Mouse (Mus musculus) cerebellum, postnatal 25 days (tissue): Measurements from ENCODE around the gene Smyd3.

Experiments
- DNase-seq, 2 experiments: peaks; one replicate each; pipeline ENCODE4 v3.0.0; 2021; ENCODE audit warnings: mixed read lengths in 2 of 2

The Smyd3 gene

GRCm38 (mm10) chr1:179516941-179517712, 714 bp downstream of the Smyd3 start:
- peak; percentile 19 to 30 for DNase-seq

- no peak for DNase-seq
Measured at GRCm38 (mm10) chr1:179511895-179512294, 5.9 kb downstream of the Smyd3 start.

- no peak for DNase-seq
Measured at GRCm38 (mm10) chr1:179510546-179511340, 7.1 kb downstream of the Smyd3 start.

GRCm38 (mm10) chr1:179506530-179507315, 11.1 kb downstream of the Smyd3 start:
- peak in 1 of 2 experiments; percentile 64 for DNase-seq

GRCm38 (mm10) chr1:179502565-179502964, 15.3 kb downstream of the Smyd3 start:
- DNase-seq = peak in 1 of 2 experiments; percentile 20

GRCm38 (mm10) chr1:179499257-179499656, 18.6 kb downstream of the Smyd3 start:
- DNase-seq = no peak

GRCm38 (mm10) chr1:179492908-179493307, 24.9 kb downstream of the Smyd3 start:
- no peak for DNase-seq

GRCm38 (mm10) chr1:179488520-179488919, 29.3 kb downstream of the Smyd3 start:
- DNase-seq = no peak

- no peak for DNase-seq
Measured at GRCm38 (mm10) chr1:179487990-179488389, 29.9 kb downstream of the Smyd3 start.

- no peak for DNase-seq
Measured at GRCm38 (mm10) chr1:179487238-179487637, 30.6 kb downstream of the Smyd3 start.

GRCm38 (mm10) chr1:179485784-179486540, 31.9 kb downstream of the Smyd3 start:
- DNase-seq = no peak

- no peak for DNase-seq
Measured at GRCm38 (mm10) chr1:179480862-179481261, 37.0 kb downstream of the Smyd3 start.

- DNase-seq = peak; percentile 38 to 65
Measured at GRCm38 (mm10) chr1:179477157-179477902, 40.5 kb downstream of the Smyd3 start.

- peak in 1 of 2 experiments; percentile 27 for DNase-seq
Measured at GRCm38 (mm10) chr1:179476461-179477156, 41.2 kb downstream of the Smyd3 start.

- DNase-seq = no peak
Measured at GRCm38 (mm10) chr1:179474776-179475175, 43.1 kb downstream of the Smyd3 start.

- no peak for DNase-seq
Measured at GRCm38 (mm10) chr1:179473920-179474643, 43.8 kb downstream of the Smyd3 start.

- no peak for DNase-seq
Measured at GRCm38 (mm10) chr1:179467970-179468369, 49.9 kb downstream of the Smyd3 start.

GRCm38 (mm10) chr1:179462376-179462775, 55.5 kb downstream of the Smyd3 start:
- no peak for DNase-seq

GRCm38 (mm10) chr1:179461019-179461814, 56.6 kb downstream of the Smyd3 start:
- DNase-seq = no peak
